Mouse (Mus musculus) urinary bladder, postnatal 4 days (tissue): ENCODE measurements at regions not wholly inside any gene's neighbourhood (a gene's known extent, or its start where the extent isn't known, plus 50 kb on each side); places are given as distances from the start of the nearest gene placed in this dataset.

ENCODE experiments used
- DNase-seq, 2 experiments: peaks; one replicate each; pipeline ENCODE4 v3.0.0; 2021 to 2022; ENCODE audit warnings: low spot score in 2 of 2

GRCm38 (mm10) chr3:70097813-70098212, 90.4 kb downstream of the Otol1 start:
- DNase-seq, result no peak

- no peak for DNase-seq
These were observed 94.7 kb downstream of the Otol1 start for GRCm38 (mm10) chr3:70102091-70102490.

DNA sequence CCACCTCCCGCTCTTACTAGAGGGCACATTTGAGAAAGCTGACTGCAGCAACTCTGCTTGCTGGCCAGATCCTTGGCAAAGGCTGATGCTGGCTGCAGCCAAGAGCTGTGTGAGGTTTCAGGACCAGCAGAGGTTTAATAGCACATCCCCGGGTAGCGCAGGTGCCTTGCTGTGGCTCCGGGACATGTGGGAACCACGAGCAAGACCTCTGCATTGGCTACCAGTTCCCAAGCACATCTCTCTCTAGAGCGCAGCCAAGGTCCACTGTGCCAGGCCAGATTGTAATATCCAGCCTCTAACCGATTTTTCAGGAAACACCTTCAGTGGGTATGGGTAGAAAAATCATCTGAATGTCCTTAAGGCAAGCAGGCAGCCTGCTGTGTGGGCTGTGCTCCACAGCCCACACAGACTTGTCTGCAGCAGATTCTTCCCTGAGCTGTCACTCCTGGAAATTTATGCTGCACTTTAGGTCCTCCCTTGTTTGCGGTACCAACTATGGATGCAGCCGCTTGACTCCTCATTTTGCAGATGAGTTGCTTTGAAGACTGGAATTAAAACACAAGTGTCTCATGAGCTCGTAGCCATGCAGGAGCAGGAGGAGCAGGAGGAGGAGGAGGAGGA, 95.3 kb downstream of the Otol1 start:
- no peak for DNase-seq

DNA sequence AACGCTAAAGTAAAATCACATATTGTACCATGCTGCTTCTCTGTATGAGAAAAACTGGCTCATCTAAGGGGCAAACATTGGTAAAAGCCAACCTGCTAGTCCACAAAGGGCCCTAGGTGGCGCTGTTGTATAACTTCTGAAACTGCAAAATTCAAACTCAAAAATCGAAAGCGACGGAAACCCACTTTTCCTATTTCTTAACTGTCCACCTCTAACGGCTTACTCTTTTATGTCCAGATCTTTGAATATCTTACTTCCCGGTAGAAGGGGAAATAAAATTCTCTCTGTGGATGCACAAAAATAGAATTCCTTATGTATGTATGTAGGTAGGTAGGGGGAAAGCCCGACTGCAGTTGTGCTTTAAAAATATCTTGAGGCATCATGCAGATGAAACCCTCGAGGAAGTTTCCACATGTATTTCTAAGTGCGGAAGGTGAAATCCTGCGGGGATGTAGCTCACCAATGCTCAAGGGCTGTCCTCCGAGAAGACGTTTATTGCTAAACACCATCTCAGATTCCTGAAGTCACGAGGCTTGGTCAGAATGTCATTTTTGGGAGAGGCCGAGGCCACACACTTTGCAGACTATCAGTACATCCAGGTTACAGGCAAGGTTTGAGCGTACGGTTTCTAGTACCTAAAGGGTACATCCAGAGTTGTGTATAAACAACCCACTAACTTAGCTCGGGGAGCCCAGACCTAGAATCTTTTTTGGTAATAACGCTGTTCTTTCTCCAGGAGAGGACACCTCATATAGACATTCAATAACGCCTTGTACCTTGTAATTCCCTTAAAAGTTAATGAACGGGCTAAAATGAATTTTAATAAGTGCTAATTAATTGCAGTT, 96.8 kb downstream of the Otol1 start:
- DNase-seq, result peak in 1 of 2 experiments; percentile 71

DNA sequence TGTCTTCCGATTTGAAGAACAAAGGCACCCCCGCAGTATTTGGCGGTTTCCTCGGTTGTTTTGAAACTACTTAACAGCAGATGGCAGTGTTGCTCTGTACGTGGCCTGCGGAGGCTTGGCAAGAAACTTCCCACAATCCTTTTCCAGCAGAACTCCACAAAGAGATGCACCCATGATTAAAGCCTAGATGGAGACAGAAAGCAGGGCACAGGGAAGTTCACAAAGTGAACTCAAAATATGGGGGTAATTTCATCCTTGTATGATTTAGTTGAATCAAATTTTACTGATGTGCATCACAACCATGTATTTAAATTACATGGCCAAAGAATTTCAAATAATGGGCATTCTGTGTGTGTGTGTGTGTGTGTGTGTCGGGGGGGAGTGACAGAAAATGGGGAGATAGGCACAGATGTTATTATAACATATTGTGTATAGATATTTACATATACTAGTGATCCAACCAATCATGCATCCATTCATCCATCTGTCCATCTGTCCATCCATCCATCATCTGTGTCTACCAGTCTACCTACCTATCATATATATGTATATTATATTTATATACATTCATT, 97.5 kb downstream of the Otol1 start:
- DNase-seq, result no peak

GRCm38 (mm10) chr3:70105561-70105960, 98.1 kb downstream of the Otol1 start:
- no peak for DNase-seq

DNA sequence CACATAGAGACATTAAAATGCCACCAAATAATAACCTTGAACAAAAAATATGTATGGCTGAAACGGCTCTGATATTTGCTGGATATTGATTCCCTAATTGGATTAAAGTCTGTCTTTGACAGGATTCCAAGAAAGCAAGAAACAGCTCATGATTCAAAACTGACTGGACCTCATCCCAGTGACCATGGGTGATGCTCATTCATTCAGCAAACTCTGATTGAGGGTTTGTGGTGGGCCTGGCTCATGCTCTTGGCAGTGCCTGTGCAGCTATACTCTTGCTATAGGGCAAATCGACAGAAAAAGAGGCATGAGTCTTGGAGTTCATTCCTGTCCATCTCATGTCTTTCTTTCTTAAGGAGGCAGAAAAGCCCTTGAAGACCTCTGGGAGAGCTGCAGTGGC, 98.7 kb downstream of the Otol1 start:
- no peak for DNase-seq

GRCm38 (mm10) chr3:70126212-70126611, 118.8 kb downstream of the Otol1 start:
- DNase-seq, result no peak

DNA sequence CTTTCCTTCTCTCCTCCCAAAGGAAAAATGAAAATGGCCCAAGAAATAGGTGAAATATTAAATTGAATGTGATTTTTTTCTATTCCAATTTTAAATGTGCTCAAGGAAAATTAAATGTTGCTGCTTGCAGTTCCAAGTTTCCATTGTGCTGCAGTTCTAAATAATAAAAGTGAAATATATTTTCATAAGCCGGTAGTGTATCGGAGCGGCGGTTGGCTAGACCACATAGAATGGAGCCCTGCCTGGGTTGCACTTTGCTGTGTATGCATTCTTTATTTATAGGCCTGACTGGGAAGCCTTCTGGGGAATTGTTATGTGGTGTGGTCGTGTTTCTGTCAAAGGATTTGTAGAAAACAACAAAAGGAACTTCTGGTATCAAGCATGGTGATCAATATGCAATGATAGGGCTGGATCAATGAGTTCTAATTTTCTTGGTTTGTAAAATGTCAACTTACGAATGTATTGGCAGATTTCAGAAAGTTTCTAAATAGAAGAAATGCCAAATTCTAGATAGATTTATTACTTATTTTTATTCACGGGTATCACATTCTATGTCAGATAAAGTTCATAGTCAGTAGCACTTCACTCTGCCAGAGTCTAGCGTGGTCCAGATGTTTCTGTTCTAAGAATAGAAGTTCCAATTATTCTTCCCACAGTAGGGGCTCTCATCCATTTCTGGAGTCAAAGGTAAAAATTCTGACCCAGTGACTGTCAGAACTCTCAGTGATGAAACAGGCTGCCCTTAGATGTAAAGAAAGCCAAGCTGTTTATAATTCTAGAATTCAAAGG, 123.0 kb downstream of the Otol1 start:
- no peak for DNase-seq

DNA sequence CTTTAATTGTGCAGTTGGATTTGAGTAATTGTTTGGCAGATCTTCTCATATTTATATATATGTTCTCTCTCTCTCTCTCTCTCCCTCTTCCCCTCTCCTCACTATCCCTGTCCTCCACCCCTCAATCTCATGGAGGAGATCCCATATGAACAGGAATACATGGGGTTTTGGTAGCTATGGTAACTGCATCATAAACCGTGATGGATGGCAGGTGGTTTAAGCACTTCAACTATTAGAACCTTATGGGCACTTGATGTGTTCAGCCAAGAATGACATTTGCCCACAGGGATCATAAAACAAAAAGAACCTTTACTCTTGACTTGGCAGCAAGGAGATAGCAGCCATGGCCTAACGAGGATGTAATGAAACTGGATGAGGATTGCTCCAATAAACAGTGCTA, 127.5 kb downstream of the Otol1 start:
- DNase-seq, result no peak

- no peak for DNase-seq
These were observed 131.1 kb downstream of the Otol1 start for GRCm38 (mm10) chr3:70138488-70138887.

DNA sequence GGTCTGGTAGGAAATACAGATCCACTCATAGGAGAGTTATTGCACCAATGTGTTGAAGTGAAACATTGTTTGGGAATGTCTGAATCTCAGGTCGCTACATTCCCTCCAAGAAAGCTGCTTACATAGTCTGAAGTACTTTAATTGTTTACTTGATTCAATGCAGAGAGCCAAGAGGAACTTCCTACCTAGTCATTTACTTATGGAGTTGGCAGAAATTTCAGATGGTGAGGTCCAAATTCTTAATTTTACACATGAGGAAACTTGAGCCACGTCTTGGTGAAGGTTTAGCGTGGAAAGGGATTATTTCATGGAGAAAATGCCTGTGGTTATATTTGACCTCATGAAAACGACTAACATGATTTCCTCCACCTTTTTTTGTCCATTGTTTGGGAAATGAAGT, 131.5 kb downstream of the Otol1 start:
- no peak for DNase-seq

DNA sequence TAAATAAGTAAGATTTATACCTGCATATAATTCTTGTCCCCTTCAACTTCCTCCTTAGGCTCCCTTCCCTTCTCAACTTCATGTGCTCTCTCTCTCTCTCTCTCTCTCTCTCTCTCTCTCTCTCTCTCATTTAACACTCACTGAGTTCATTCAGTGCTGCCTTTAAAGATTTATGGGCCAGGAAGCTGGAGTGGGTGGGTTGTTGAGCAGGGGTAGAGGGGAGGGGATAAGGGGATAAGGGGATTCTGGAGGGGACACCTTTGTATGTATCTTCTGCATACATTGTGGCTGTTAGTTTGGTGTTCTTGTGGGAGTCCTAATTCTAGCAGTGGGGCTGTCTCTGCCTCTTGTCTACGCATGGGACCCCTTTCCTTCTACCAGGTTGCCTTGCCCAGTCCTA, 138.3 kb downstream of the Otol1 start:
- no peak for DNase-seq

GRCm38 (mm10) chr3:70151156-70151555, 143.7 kb downstream of the Otol1 start:
- no peak for DNase-seq

DNA sequence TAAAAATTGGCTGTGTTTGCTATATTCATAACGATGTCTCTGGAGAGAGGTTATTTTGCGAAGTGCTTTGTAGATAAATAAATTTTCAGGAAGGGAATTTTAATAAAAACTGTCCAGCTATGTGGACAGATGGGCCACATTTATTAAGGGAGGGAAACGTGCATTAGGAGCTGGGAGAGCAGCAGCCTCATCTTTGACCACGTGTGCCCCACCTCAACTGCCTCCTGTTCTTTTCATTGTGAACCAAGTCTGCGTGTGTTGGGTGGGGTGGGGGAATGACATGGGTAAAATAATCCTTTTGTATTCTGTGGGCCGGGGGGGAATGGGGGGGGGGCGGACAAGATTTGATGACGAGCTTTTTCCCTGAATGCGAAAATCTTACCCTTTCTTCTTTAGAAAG, 152.6 kb downstream of the Otol1 start:
- DNase-seq, result no peak

- no peak for DNase-seq
These were observed 164.3 kb downstream of the Otol1 start for GRCm38 (mm10) chr3:70171667-70172066.

DNA sequence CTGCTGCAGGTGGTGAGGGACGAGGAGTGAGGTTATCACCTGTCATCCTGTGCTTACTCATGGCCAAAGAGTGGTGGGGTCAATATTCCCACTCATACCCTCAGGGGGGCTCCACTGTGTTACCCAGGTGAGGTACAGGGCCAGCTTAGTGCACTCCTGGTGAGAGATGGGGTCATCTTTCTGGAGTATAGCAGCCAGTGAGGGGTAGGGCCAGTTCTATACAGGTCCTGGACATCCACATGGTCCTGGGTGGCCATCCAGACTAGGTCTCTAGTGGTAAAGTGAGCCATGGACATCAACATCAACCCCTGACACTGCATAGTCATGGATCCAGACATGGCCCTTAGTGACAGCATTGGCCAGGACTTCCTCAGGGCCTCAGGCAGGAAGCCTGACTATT, 169.0 kb downstream of the Otol1 start:
- DNase-seq, result no peak

- DNase-seq, result no peak
These were observed 174.2 kb downstream of the Otol1 start for GRCm38 (mm10) chr3:70181611-70182010.

DNA sequence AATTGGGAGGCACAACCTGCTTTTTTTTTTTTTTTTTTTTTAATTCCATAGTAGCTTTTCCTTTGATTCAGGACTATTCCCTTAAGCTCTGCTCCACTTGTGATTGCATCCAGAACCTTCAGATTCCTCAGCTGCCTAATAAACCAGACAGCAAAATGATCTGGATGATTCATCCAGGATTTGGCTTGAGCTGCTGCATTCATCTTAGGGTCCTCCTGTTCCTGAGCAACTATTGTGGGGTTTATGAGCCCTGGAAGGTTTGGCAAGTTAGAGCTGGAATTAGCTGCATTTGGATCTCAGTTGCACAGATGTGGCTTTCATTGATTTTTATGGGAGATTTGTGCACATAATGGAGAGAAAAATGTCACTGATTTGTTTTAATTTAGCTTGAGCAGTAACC, 183.3 kb downstream of the Otol1 start:
- no peak for DNase-seq

DNA sequence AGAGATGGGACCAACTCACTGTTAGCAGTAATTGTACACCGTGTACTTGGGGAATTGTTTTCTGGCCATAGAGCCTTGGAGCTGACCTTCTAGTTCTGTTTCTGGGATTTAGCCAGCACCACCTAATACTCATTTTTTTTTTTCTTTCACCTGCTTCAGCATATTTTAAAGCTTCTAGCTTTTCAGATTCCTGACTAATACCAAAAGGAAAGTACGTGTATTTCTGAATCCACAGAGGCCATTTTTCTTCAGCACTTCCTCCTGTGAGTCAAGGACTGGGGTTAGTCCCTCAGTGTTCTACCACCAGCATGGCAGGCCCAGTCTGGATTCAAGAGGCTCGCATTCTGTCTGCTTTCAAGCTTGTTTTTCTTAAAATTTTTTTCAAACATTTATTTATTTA, 189.3 kb downstream of the Otol1 start:
- no peak for DNase-seq

DNA sequence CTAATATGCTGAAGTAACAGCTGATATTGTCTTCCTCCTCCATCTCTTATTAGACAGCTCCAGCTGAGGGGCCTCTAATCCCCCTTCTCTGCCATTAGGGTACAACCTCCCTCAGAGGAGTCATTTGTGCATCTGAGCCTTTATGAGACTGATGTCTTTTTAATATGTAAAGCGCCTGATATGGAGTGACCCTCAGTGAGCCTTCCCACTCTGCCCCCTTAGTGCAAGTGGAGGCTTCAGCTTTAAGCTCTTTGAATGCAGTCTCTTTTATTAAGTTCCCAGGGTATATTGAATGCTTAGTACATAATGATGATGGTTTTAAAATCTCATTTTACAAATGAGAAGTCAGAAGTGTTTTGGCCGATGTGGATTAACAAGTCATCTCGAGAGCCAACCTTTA, 191.5 kb downstream of the Otol1 start:
- DNase-seq, result no peak

DNA sequence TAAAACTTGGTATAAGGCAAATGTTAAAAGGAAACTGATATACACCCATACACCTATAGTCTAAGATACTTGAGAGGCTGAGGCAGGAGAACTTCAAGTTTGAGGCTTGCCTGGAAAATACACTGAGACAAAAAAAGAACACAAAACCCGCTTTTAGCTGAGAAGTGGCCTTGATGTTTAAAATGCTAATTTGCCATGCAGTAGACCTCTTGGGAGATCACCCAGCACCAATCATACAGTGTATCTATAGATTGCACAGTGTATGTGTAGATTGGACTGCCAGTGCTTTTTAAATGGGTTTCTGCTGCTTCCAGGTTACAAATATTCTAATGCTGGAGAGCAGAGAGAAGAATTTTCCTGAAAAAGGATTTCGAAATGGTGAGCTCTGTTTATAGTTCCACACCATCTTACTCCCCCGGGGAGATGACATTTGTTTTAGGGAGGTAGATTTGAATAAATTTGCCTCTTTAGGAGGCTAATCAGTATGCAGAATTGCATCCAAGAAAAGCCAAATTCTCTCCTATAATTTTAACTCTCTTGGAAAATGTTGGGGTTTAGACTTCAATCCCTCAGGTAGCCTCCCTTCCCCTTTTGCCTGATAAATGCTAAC, 194.0 kb downstream of the Otol1 start:
- no peak for DNase-seq
